Mouse (Mus musculus): ENCODE data around the gene Higd1c.
"Not testable (repeated sequence)": the region's sequence is repeated elsewhere in the genome, so short reads cannot be mapped to it uniquely, and the experiment has no call there.

Higd1c gene

DNA sequence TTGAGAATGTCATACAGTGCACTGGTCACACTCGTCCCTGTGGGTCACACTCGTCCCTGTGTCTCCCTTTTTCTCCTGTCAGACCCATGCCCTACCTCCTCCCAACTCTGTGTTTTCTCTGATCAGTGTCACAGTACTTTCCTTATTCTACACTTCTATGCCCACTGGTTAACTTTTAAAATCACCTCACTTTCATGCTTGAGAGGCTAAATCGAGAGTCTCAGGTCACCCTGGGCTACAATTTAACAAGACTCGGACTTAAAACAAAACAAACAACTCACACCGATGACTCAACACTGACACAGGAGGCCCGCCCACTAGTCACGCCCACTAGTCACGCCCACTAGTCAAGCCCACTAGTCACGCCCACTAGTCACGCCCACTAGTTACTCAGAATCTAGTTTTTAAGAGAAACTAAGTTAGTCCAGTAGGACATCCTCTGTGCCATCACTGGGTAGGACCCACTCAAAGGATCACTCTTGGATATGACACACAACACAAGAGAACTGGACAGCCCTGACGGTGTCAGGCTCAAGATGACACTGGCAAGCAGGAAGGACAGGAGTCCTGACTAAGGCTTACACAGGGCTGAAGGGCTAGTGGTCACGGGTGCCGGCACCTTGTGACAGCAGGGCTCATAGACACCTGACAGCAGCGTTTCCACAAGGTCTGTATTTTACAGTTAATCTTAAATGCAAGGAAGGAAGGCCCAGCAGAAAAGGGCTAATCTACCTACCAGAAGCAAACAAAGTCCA lies 46.8 kb downstream of the Higd1c start:
- in situ Hi-C loops (cut with MboI, MseI) = no loop called here

DNA sequence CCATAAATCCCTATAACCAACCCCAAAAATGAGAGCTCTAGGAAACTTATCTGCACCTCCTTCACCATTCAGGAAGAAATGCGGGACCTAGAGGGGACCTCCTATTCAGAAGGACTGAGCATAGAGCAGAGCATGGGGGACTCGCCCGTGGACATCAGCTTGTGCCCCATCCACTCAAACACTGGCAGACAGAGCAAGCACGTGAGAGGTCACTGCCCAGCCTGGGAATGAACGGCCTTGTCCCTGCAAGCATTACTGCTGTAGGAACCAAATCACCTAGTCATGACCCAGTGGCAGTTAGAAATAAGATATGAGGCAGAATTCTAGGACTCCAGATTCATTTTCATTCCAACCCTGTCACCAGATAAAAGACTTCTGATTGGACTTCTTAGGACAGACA lies 47.4 kb downstream of the Higd1c start:
- in situ Hi-C loops (cut with MboI, MseI) = no loop called here

DNA sequence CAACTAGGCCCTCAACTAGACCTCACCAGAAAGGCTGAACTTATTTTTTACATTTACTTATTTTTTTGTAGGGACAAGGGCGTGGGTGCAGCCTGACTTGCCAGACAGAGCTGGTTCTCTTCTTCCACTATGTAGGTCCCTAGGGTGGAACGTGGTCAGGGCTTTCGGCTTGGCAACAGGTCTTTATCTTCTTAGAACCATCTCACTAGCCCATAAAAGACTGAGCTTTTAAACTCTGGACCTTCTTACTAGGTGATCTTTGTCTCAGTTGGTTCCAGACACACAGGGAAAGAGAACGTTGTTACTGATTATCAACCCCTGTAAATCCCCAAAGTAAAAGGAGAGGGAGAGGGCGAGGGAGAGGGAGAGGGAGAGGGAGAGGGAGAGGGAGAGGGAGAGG lies 49.0 kb downstream of the Higd1c start:
- in situ Hi-C loops (cut with MboI, MseI) = no loop called here

DNA sequence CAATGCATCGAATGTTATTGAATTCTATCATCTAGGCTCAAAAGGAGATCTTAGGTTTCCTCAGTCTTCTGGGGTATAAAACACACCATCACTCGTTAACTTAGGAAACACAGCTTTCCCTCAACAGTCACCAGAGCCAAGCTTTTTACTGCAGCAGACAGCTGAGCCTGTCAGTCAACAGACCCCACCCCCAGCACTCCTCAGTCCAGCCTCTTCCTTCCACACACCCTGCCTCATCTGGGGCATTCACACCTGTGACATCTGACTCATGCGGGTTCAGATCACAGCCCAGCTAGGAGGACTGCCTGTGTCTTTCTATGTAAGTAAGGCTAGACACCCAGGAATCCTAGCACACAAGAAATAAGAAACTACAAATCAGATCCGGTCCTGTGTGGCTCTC lies 49.7 kb downstream of the Higd1c start:
- in situ Hi-C loops (cut with MboI, MseI) = no loop called here

DNA sequence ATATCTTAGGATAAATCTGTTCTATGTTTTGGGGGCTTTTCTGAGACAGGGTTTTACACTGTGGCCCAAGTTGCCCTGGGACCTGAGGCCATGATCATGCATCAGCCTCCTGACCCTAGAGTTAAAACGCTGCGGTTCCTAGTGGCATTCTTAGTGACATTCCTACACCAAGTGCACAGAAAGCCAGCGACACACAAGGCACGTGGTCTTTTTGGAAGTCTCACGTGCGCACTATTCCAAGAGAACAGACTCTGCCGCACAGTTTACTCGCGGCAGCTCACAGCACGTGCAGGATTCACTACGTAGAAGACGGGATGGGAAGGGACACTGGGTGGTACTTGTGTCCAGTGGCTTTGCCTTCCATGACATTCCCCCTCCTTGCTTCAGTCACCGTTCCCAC lies 50.6 kb downstream of the Higd1c start:
- in situ Hi-C loops (cut with MboI, MseI) = no loop called here

DNA sequence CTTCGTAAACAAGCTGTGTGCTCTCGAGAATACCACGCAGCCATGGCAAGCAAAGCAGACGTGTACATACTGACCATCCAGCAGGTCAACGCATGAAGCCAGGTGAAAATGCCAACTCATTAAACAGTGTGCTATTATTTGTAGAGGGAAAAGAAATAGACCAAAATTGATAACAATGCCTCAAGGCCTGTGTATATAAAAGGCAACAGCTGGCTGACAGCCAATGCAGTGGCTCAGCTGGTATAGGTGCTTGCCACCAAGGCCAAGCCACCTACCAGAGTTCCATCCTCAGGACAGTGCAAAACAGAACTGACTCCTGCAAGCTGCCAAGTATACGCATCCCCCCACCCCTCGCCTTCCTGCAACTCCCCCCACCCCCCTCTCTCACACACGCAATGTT lies 51.3 kb downstream of the Higd1c start:
- in situ Hi-C loops (cut with MboI, MseI) = no loop called here

DNA sequence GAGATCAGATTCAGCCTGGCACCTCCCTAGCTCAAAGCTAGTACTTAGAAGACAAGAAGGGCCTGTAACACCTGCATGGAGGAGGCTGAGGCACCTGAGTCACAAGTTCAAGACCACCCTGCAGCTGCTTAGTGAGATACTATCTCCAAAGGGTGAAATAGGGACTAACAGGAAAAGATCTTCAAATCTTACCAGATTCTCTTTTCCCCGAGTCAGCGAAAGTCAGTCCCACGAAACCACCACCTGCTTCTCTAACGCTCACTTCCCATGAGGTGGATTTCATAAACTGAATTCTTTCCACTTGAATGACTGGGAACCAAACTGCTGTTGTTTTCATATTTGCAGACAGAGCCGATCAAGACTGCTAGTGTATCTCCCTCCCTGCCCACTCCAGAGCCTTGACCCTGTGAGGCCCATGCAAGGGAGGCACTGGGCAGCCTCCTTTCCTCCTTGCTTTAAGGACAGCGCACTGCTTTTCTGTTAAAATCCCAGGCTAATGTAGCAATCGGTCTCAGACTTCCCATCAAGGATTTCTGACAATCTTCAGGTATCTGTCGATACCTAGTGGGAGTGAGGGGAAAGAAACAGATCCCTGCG lies 53.6 kb downstream of the Higd1c start:
- in situ Hi-C loops (cut with MboI, MseI) = no loop called here

DNA sequence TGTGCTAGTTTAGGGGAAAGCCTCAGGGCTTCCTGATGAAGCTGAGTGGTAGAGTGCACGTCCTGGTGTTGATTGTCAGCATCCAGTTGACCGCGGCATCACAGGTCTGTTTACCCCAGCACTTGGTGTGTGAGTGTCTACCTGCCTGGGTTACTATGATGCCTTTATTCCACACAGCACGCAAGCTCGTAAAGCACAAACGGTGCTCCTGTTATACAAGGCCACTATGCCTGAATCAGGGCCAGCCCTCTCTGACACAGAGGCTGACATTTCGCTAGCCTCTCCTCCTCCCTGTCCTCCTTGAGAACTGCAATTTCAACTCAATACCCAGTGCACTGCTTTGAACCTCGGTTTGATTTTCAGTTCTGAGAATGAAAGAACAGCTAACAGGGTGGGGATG lies 55.0 kb downstream of the Higd1c start:
- in situ Hi-C loops (cut with MboI, MseI) = no loop called here

DNA sequence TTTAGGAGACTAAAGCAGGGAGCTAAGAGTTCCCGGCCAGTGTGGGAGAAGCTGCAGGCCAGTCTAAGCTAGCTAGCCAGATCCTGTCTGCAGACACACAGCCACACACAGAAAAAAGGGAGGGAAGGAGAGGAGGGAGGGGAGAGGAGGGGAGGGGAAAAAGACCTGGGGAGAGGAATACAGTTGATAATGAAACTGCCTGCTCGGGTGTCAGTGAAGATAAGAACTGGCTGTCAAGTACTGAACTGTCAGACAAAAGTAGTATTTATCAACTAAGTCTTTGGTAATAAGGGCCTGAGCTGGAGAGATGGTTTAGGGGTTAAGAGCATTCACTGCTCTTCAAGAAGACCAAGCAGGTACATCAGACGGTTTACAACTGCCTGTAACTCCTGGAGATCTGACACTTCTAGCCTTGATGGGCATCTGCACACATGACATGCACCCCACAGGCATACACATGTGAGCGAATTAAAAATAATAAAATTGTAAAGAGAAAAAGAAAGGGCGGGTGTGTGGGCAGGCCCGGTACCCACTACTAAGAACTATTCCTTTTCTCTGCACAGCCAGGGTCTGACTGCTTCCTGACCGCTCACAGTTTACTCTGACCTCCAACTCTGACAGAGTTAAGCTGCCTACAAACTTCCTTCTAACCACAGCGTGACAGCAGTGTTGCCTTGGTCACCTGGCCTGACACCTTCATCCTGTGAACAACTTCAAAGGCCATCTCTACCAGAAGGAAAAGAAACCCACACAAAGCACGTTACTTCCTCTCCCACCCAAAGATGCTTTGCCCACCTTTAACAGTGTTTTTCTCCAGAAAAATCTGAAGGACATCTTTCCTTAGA lies 55.8 kb downstream of the Higd1c start:
- in situ Hi-C loops (cut with MboI, MseI) = no loop called here

DNA sequence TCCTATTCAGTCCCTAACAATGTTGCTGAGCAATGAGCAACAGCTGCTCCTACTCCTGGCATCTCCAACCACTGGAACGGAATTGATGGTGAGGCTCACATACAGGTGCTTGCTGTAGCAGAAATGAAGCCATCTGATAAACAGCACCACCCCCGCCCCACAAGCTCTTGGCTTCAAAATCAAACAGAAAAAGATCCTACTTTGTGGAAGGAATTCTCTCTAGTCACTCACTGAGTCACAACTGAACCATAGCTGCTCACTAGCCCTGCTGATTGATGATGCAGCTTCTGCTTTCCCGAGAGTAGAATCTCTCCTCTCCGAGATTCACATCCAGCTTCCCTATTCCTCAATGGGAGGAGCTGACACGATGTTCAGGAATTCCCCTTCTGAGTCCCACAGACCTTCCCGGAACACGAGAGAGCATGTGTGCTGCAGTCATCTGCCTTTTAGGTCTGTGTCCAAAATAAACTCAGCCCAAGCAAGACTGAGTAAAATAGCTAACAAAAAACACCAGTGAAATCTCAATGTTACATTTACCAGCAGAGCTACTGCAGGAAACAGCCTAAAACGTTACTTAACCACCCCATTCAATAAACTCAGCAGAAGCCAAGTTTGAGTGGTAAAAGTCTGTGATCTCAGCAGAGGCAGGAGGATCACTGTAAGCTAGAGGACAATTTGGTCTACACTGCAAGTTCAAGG lies 56.9 kb downstream of the Higd1c start:
- in situ Hi-C loops (cut with MboI, MseI) = no loop called here

DNA sequence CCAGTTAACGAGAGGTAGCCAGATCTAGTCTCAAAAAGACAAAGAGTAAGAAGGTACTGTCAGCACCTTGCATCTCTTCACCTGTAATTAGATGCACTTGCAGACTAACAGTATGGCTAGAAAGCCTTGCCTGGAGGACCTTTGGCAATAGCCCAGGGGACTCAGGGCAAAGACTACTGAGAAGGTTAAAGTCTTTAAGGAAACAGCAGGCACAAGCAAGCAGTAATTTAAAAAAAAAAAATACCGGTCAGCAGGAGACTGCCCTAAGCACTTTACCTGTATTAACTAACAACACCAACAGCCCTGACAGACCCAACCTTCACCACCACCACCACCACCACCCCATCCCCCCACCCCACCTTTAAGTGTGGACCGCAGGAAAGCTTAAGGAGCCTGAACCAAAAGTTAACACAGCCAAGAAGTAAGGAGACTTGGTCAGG lies 57.4 kb downstream of the Higd1c start, which contains the start of gene Gm5475:
Gene Gm5475, plus strand, starts transcription at position 390 of the 440 bp plus-strand sequence.
- in situ Hi-C loops (cut with MboI, MseI) = not testable (repeated sequence)

DNA sequence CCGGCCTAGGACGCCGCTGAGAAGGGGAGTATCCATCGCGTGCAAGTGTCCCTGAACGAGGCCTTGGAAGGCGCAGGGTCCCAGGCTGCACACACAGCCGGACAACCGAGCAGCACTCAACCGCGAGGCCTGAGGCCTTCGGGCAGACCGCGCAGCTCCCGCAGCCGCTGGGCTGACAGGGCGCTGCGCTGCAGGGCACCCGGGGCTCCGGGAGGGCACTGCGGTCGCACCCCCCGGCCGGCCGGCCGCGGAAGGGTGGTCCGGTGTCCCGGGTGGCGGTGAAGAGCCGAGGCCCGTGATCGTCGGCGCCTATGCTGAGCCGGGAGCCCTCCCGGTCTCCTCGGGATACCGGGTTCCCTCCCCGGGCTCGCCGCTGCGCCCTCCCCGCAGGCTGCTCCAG lies 58.1 kb downstream of the Higd1c start:
- in situ Hi-C loops (cut with MboI, MseI) = no loop called here

DNA sequence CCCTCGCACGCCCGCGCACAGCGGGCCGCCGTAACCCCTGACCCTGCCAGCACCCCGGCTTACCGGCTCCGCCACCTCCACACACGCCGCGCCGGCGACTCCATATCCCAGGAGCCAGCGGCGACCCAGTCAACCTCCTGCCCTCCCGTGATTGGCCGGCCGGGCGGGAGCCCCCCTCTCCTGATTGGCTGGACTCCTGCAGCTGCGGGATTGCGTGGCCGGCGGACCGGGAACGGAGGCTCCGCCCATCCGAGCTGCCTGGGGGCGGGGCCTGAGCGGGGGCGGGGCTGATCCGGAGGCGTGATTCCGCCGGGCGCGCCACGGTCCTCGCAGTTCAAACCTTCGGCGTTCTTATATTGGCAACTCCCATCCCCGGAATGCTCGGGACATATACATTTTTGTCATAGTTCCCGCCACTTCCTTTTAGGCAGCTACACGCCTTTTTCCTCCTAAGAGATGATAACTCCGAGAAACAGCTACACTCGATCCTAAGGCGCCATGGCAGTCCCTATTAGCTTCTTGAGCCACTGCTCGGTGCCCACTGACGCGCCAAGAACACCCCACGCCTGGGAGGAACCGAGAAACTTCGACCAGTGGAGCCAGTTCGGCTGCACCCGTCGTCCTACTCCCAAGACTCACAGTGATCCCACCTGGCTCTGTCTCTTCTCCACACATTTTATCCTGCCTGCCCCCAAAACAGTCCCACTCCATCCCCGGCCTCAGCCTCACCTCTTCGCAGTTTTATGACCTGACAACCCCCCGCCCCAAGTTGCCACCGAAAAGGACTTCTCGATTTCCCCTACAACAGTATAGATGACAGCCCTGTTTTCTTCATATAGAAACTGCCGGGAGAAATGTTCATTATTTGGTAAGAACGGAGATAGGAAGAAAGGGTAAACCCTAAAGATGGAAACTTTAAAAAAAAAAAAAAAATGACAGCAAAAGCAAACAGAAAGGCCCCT lies 58.8 kb downstream of the Higd1c start:
- in situ Hi-C loops (cut with MboI, MseI) = no loop called here

DNA sequence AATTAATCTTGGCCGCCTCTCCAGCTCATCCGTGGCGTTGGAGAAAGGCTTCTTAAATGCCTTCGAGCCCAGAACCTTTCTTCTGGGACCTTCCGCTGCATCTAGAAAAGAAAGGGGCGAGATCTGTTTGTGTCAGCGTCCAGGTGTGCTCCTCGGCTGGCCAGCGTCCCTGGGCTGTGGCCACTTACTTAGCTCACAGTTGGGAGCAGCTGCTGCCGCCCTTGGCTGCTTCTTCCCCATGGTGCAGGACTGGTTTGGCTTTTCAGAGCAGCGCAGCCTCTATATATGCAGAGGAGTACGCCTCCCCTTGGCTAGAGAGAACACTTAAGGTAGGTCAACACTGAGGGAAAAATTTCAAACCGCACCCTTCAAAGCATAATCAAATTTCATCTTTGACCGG lies 59.6 kb downstream of the Higd1c start:
- in situ Hi-C loops (cut with MboI, MseI) = no loop called here

DNA sequence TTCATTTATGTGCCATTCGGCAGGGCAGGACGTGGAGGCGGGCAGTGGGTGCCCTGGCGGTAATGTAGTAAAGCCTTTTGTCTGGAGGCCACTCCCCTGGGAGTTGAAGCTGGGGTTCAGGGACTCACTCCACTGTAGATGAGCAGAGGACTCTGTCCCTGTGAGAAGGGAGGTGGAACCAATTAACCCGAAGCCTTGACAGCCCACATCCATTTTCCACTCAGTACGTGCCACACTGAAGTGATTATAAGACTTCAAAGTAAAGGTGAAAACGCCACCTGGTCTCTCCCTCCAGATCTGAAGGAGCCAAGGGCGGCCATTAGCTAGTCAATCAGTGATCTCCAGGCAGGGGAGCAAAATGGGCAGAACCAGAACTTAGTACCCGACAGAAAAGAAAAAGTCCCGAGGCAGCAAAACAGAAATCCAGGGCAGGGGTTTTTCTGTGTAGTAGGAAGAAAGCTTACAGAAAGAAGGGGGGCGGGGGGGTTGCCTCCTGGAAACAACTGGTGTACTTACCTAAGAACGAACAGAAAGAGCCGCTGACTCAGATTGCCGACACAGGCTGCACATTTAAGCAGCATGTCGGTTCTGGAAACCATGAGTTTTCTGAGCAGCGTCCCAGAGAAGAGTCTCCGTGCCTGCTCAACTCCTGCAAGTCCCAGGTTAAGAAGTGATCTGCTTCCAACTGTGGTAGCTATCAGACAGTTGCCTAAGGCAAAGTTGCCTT lies 60.2 kb downstream of the Higd1c start, which contains the start of gene Slc11a2:
Gene Slc11a2, minus strand, starts transcription at position 677 of the 727 bp plus-strand sequence.
- in situ Hi-C loops (cut with MboI, MseI) = no loop called here

DNA sequence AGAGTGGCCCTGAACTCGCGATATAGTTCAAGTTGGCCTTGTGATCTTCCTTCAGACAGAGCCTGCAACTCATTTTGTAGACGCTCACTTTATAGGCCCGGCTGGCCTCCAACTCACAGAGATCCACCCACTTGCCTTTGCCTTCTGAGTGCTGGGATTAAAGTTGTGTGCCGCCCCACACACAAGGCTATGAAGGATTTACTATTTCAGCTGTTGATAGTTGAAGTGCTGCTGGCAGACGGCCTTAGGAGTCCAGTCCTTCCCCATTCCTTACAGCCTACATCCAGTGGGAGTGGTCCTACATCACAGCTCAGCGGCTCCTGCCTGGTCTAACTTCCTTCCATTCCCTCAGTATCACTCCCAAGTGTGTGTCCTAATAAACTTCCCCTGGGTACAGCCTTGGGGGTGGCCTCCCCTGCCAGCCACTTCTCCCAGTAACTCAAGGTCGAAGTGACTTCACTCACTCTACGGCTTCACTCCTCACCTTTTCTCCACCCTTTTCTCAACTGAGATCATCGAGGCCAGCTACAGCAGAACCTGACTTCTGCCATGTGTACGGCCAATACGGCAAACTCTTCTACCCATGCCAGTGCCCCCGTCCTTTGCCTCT lies 64.1 kb downstream of the Higd1c start:
- in situ Hi-C loops (cut with MboI, MseI) = no loop called here

DNA sequence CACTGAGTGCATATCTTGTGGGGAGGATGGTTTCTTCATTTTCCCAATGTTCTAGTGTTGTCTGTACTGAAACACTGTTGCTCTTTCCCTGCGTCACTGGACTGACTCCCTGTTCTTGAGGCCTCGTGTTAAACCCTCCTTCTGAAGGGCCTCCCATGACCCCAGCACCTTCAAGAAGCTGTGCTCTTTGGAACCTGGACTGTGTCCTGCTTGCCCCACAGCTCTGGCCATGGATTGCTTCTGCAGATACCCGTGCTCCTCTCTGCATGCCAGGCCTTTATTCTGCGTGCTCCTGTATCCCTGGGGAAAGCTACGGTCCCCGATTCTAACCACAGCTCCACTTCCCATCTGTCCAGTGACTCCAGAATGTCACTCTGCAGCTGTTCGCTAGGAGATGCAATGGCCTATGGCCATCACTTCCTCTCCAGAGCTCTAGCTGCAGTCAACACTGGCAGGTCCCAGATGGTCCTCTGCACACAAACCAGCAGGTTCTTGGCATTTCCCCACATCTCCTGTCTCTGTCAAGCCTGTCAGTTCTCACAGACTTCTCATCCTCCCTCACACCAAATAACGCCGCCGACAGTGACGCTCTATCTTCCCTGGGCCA lies 65.7 kb downstream of the Higd1c start:
- in situ Hi-C loops (cut with MboI, MseI) = loop anchor here in 1 of 2 experiments (10.0 kb wide), 1 partner anchor 1885 kb away; no protein-coding TSS in a partner anchor

DNA sequence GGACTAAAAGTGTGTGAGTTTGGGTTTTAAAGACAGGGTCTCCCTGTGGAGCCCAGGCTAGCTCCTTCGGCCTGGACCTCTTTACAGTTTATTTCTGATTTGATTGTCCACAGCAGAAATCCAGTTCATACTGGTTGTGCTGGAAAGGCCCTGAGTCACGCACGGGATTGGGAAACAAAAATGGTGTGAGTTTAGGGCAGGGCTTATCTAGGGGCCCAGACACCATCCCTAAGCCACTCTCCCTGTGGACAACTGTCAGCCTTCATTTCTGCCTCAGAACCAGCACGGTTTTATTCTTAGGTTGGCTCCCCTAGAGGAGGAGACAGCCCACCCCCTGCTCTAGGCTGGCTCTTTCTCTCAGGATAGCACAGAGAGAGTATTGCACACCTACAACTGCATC lies 68.9 kb downstream of the Higd1c start:
- in situ Hi-C loops (cut with MboI, MseI) = loop anchor here in 1 of 2 experiments (10.0 kb wide), 1 partner anchor 1888 kb away; no protein-coding TSS in a partner anchor
